Comparison of ENCODE assay signal across 13 mouse cellular contexts in the genomic region with DNA sequence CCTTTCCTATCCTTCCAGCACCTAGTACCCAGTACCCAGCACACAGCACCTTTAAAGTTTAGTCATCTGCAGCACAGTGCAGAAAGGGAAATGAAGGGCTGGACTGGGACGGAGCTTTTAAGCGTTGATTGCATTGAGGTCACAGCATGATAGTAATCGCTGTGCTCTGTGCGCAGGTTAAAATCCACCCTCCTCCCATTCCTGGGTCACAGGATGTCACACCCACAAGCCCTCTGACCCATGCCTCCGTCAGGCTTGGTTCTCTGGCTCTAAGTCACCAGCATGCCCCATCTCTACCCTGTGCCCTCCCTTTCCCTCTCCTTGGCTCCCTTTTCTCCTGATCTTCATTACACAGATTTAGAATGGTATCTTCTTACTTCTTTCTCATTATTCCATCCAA.
"Had no signal": no experiment of that assay in that cellular context is flagged by ENCODE, and none has a peak within 500 bp of the region (broad histone marks: within the 10 kb centered on the region; RNA-seq: fewer than 3 reads in every experiment).

No protein-coding gene starts in this region.

- DNase-seq: kidney, adult 8-10 months; kidney, postnatal 25 days; lung, embryonic 14.5 days; lung, postnatal 10 days; lung, postnatal 4 days; retina, postnatal 1 day; right cerebral cortex, postnatal 4 days; thymus, adult 2 months; thymus, postnatal 25 days had no signal

- H3K4me3 ChIP-seq: limb, embryonic 15.5 days; midbrain, embryonic 10.5 days; neural tube, embryonic 13.5 days; stomach, embryonic 15.5 days had no signal

- H3K27me3 ChIP-seq: neural tube, embryonic 13.5 days; stomach, embryonic 15.5 days had no signal

- H3K4me1 ChIP-seq: stomach, embryonic 15.5 days had no signal

- H3K9ac ChIP-seq: limb, embryonic 15.5 days; lung, embryonic 14.5 days; neural tube, embryonic 13.5 days; stomach, embryonic 15.5 days had no signal

- H3K9me3 ChIP-seq: limb, embryonic 15.5 days; midbrain, embryonic 10.5 days; neural tube, embryonic 13.5 days; stomach, embryonic 15.5 days had no signal

- H3K4me2 ChIP-seq: limb, embryonic 15.5 days; lung, embryonic 14.5 days; neural tube, embryonic 13.5 days; stomach, embryonic 15.5 days had no signal

- H3K27ac ChIP-seq: limb, embryonic 15.5 days; midbrain, embryonic 10.5 days; neural tube, embryonic 13.5 days; stomach, embryonic 15.5 days had no signal

- H3K36me3 ChIP-seq: limb, embryonic 15.5 days; neural tube, embryonic 13.5 days; stomach, embryonic 15.5 days had no signal
